Mouse (Mus musculus) spleen, adult 2 months (tissue): ENCODE data around the gene Larp4b.

ENCODE experiments used
- CTCF ChIP-seq: fragments of 200-500 bp; IDR thresholded peaks from 2 replicates; pipeline ENCODE4 v1.5.1; 2011; ENCODE audit warnings: mild to moderate bottlenecking, inconsistent platforms; ENCODE audit not compliant: insufficient read depth, insufficient read length, insufficient replicate concordance; ENCODE audit errors: extremely low read depth
- POLR2A ChIP-seq: fragments of 200-500 bp; IDR thresholded peaks from 2 replicates; pipeline ENCODE4 v1.6.1; 2011; ENCODE audit warnings: low read depth, low read length, inconsistent platforms

- TF ChIP-seq POLR2A (no peak), CTCF (no peak)
Measured at GRCm38 (mm10) chr13:9184281-9184680, 90.6 kb downstream of the Larp4b start.
